Mouse (Mus musculus): Measurements from ENCODE around the gene Fmod. TPM values are rescaled to one million over a fixed set of nuclear protein-coding genes. Genes with fewer than 3 reads are reported as not detected.

Gene Fmod
- total and polyA plus RNA-seq, 3 experiments: not detected

DNA sequence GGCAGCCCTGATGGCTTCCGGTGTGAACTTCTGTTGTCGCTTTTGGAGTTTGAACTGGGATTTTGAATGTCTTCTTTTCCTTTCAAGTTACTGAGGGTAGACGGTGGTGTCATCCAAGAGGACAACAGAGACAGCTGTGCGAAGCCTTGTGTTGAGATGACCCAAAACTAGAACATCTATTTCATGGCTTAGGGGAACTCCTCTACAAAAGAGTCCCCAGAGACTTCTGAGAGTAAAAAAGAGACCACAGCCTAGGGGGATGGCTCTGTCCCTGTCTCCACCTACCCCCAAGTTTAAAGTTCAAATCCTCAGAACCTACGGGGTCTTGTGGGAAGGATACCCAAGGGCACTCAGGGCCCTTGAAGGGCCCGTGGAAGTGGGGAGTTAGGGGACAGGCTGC lies 7.8 kb downstream of the Fmod start (continued):
- TF ChIP-seq NRF1 (IDR thresholded peaks at IDR 0.05; ENCODE audit: low read depth, low read length) (no peak), USF2 (conservative IDR thresholded peaks at IDR 0.05; ENCODE audit: low read depth, low read length) (no peak), ELF1 (IDR thresholded peaks at IDR 0.05; ENCODE audit: low read depth, low read length) (no peak), RAD21 (IDR thresholded peaks at IDR 0.05; ENCODE audit: low read depth, low read length) (no peak), E2F4 (IDR thresholded peaks at IDR 0.05; ENCODE audit: insufficient replicate concordance, low read depth, low read length) (no peak), ZNF384 (IDR thresholded peaks at IDR 0.05; ENCODE audit: low read depth, low read length) (no peak), USF1 (IDR thresholded peaks at IDR 0.05; ENCODE audit: low read depth, low read length) (no peak)

- peaks cover 3 to 17% of the 10 kb centered on the region in 2 experiments; a peak in 3 of 4 replicates for H3K4me1 ChIP-seq (ENCODE audit: control insufficient read depth in 1 of 2, insufficient read depth in 2 of 2)
- no peak overlapping the region for H3K9ac ChIP-seq (ENCODE audit: insufficient read depth, low read depth)
- H3K27ac ChIP-seq (ENCODE audit: insufficient read depth, low read depth): no peak overlapping the region
- no peaks in the 10 kb centered on the region for H3K79me2 ChIP-seq (replicated peaks; ENCODE audit: control insufficient read depth, extremely low read depth, insufficient read depth, poor library complexity, severe bottlenecking)
- dilution Hi-C loops (cut with MboI; ENCODE audit: extremely low pct_ligation_motif_present, extremely low pct_unique_long_range_greater_than_20kb, low sequenced_read_pairs): no loop called here
- peak; percentile 41 for DNase-seq (ENCODE audit: extremely low read depth)
- no peak for TF ChIP-seq NELFE (IDR thresholded peaks at IDR 0.05; ENCODE audit: low read depth, low read length)
- TF ChIP-seq IRF4 (IDR thresholded peaks at IDR 0.05; ENCODE audit: low read depth, low read length): no peak
- TF ChIP-seq EP300 (IDR thresholded peaks at IDR 0.05; ENCODE audit: low read length): no peak
- no peak for TF ChIP-seq GABPA (IDR thresholded peaks at IDR 0.05; ENCODE audit: insufficient replicate concordance, low read depth, low read length)
- peak; percentile 69 for TF ChIP-seq RAD21 (IDR thresholded peaks at IDR 0.05; ENCODE audit: low read depth, low read length)
- TF ChIP-seq MAZ (IDR thresholded peaks at IDR 0.05; ENCODE audit: low read depth, low read length): no peak
- no peak for TF ChIP-seq ELF1 (IDR thresholded peaks at IDR 0.05; ENCODE audit: low read depth, low read length)
- TF ChIP-seq USF2 (conservative IDR thresholded peaks at IDR 0.05; ENCODE audit: low read depth, low read length): no peak
- peak; percentile 24 to 77; a peak in 3 of 4 replicates for TF ChIP-seq CTCF (conservative IDR thresholded peaks at IDR 0.05 in 1 of 2, IDR thresholded peaks at IDR 0.05 in 1 of 2; ENCODE audit: low read depth in 2 of 2, low read length in 2 of 2)
- no peak for TF ChIP-seq JUND (conservative IDR thresholded peaks at IDR 0.05; ENCODE audit: low read depth, low read length)
- TF ChIP-seq TCF12 (IDR thresholded peaks at IDR 0.05; ENCODE audit: low read depth, low read length): no peak
- TF ChIP-seq RCOR1 (conservative IDR thresholded peaks at IDR 0.05; ENCODE audit: low read depth, low read length): no peak
- no peak for TF ChIP-seq POLR2AphosphoS2 (IDR thresholded peaks at IDR 0.05; ENCODE audit: low read depth, low read length)
- TF ChIP-seq ZNF384 (IDR thresholded peaks at IDR 0.05; ENCODE audit: low read depth, low read length): no peak
- no peak for TF ChIP-seq TBP (conservative IDR thresholded peaks at IDR 0.05; ENCODE audit: low read depth, low read length)
- TF ChIP-seq MYC (IDR thresholded peaks at IDR 0.05; ENCODE audit: low read depth, low read length): no peak
- no peak for TF ChIP-seq SIN3A (IDR thresholded peaks at IDR 0.05; ENCODE audit: low read length)
- TF ChIP-seq NRF1 (IDR thresholded peaks at IDR 0.05; ENCODE audit: low read depth, low read length): no peak
- TF ChIP-seq SMC3 (IDR thresholded peaks at IDR 0.05; ENCODE audit: low read depth, low read length): peak; percentile 68
- H3K27me3 ChIP-seq (replicated peaks): peaks cover 69% of the 10 kb centered on the region
- no peaks in the 10 kb centered on the region for H3K36me3 ChIP-seq (replicated peaks in 1 of 2; ENCODE audit: control insufficient read depth in 1 of 2, insufficient read depth in 1 of 2, low read length in 1 of 2)
- peak overlapping the region; percentile 41 for H3K4me2 ChIP-seq (ENCODE audit: insufficient read depth, low read depth, poor library complexity, severe bottlenecking)
- in situ Hi-C loops (cut with MboI; ENCODE audit: low pct_ligation_motif_present, low pct_unique_long_range_greater_than_20kb, low sequenced_read_pairs): loop anchor here (5.0 to 10.0 kb wide), 3 partner anchors 51 to 304 kb away; no protein-coding TSS in a partner anchor
- no peak overlapping the region for H3K4me3 ChIP-seq (replicated peaks in 1 of 3; ENCODE audit: low read depth in 2 of 3, low read length in 2 of 3, poor library complexity in 1 of 3)
- no peaks in the 10 kb centered on the region for H3K9me3 ChIP-seq (replicated peaks; ENCODE audit: low read length)
Observed at GRCm38 (mm10) chr1:134045971-134046370, 8.9 kb downstream of the Fmod start.
